12 mouse cellular contexts compared by ENCODE assay signal in the genomic region with DNA sequence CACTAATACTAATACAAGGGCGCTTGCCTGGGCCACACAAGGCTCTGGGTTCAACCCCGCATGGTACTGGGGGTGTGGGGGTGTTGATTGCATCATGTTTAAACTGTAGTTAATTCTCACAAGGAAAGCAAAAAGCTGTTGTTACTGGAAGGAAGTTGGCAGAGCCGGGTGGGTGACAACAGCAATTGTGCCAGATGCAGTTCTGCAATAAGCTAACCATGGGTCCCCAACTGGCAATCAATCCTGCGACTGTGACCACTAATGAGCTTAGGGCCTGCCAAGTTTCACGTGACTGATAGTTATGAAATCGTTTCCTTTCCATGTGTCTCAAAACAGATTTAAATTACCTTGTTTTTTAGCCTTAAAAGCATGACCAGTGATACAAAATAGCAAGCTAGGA. TPM values are rescaled to one million over a fixed set of nuclear protein-coding genes. Genes with fewer than 3 reads are reported as not detected.
DNase-seq lines count a peak whose midpoint lies in the region; ATAC-seq and TF ChIP-seq lines count a peak whose summit lies in the region.
"Had no signal": no experiment of that assay in that cellular context is flagged by ENCODE, and none has a peak within 500 bp of the region (broad histone marks: within the 10 kb centered on the region; RNA-seq: fewer than 3 reads in every experiment).

No protein-coding gene starts in this region.

- WGBS in midbrain, postnatal 0 days: 64% methylated on average over 6 of the region's 6 CpGs
- 82% methylated on average over 6 of the region's 6 CpGs for WGBS in midbrain, embryonic 10.5 days
- 46% methylated on average over 6 of the region's 6 CpGs for WGBS in lung, embryonic 15.5 days
- 78% methylated on average over 6 of the region's 6 CpGs for WGBS in hindbrain, embryonic 12.5 days

- no peak for TF ChIP-seq CTCF in midbrain, postnatal 0 days (IDR thresholded peaks at IDR 0.05)

- no peak overlapping the region for H3K4me3 ChIP-seq in midbrain, postnatal 0 days (ENCODE audit: low read depth, low read length)
- H3K4me3 ChIP-seq in midbrain, embryonic 10.5 days: no peak overlapping the region
- no peak overlapping the region for H3K4me3 ChIP-seq in lung, embryonic 15.5 days
- no peak overlapping the region for H3K4me3 ChIP-seq in hindbrain, embryonic 12.5 days
- H3K4me3 ChIP-seq: limb, embryonic 13.5 days had no signal

- no peaks in the 10 kb centered on the region for H3K4me1 ChIP-seq in midbrain, postnatal 0 days (ENCODE audit: insufficient read depth, low read length)
- peaks cover 10% of the 10 kb centered on the region for H3K4me1 ChIP-seq in midbrain, embryonic 10.5 days
- H3K4me1 ChIP-seq in lung, embryonic 15.5 days: peaks cover 36% of the 10 kb centered on the region
- H3K4me1 ChIP-seq in hindbrain, embryonic 12.5 days: peaks cover 17% of the 10 kb centered on the region

- H3K4me2 ChIP-seq in midbrain, postnatal 0 days (ENCODE audit: low read depth, low read length, poor library complexity, severe bottlenecking): no peak overlapping the region
- H3K4me2 ChIP-seq in lung, embryonic 15.5 days: no peak overlapping the region
- H3K4me2 ChIP-seq in hindbrain, embryonic 12.5 days (replicated peaks): no peak overlapping the region
- H3K4me2 ChIP-seq: limb, embryonic 13.5 days had no signal

- no peaks in the 10 kb centered on the region for H3K9me3 ChIP-seq in midbrain, postnatal 0 days (ENCODE audit: low read length)
- H3K9me3 ChIP-seq in midbrain, embryonic 10.5 days (replicated peaks): no peaks in the 10 kb centered on the region
- no peaks in the 10 kb centered on the region for H3K9me3 ChIP-seq in lung, embryonic 15.5 days
- no peaks in the 10 kb centered on the region for H3K9me3 ChIP-seq in hindbrain, embryonic 12.5 days (replicated peaks)
- H3K9me3 ChIP-seq: limb, embryonic 13.5 days had no signal

- no peaks in the 10 kb centered on the region for H3K36me3 ChIP-seq in midbrain, postnatal 0 days (ENCODE audit: insufficient read depth, low read length)
- H3K36me3 ChIP-seq in midbrain, embryonic 10.5 days: no peaks in the 10 kb centered on the region
- peaks cover 25% of the 10 kb centered on the region for H3K36me3 ChIP-seq in lung, embryonic 15.5 days
- no peaks in the 10 kb centered on the region for H3K36me3 ChIP-seq in hindbrain, embryonic 12.5 days

- no peaks in the 10 kb centered on the region for H3K27me3 ChIP-seq in midbrain, postnatal 0 days (ENCODE audit: insufficient read depth, low read length)
- H3K27me3 ChIP-seq in midbrain, embryonic 10.5 days (ENCODE audit: low read depth, poor library complexity, severe bottlenecking): no peaks in the 10 kb centered on the region
- no peaks in the 10 kb centered on the region for H3K27me3 ChIP-seq in lung, embryonic 15.5 days
- H3K27me3 ChIP-seq in hindbrain, embryonic 12.5 days: no peaks in the 10 kb centered on the region
- H3K27me3 ChIP-seq: limb, embryonic 13.5 days had no signal

- peak; percentile 44 for DNase-seq in gastrocnemius, adult 18-20 months (ENCODE audit: low spot score)
- DNase-seq in gastrocnemius, postnatal 4 days (ENCODE audit: low spot score in 2 of 2): no peak
- DNase-seq in midbrain, postnatal 0 days (ENCODE audit: low spot score): peak; percentile 48
- no peak for DNase-seq in midbrain, embryonic 10.5 days (ENCODE audit: low spot score)
- DNase-seq in skeletal muscle tissue, adult 2 months (ENCODE audit: low read depth, low spot score): peak; percentile 44
- DNase-seq: midbrain, embryonic 14.5 days; right cerebral cortex, adult 18-20 months had no signal

- H3K27ac ChIP-seq in midbrain, postnatal 0 days (ENCODE audit: low read depth, low read length): no peak overlapping the region
- no peak overlapping the region for H3K27ac ChIP-seq in midbrain, embryonic 10.5 days (replicated peaks)
- peak overlapping the region; percentile 29; the same call in 1 of the 2 replicates for H3K27ac ChIP-seq in lung, embryonic 15.5 days
- H3K27ac ChIP-seq in hindbrain, embryonic 12.5 days: no peak overlapping the region
- H3K27ac ChIP-seq: limb, embryonic 13.5 days had no signal

- ATAC-seq in midbrain, postnatal 0 days (ENCODE audit: low FRiP score): no peak
- no peak for ATAC-seq in lung, embryonic 15.5 days (ENCODE audit: borderline replicate concordance, extremely low read depth, low FRiP score, low TSS enrichment)
- ATAC-seq in hindbrain, embryonic 12.5 days (ENCODE audit: low FRiP score): no peak
- ATAC-seq in erythroid progenitor cell, adult 5-6 weeks (replicated peaks; ENCODE audit: low FRiP score, poor library complexity, severe bottlenecking): no peak
- ATAC-seq: CD4-positive, CD25-positive, alpha-beta regulatory T cell, adult 4 months had no signal

- H3K9ac ChIP-seq in midbrain, postnatal 0 days (replicated peaks; ENCODE audit: low read length, poor library complexity, severe bottlenecking): no peak overlapping the region
- H3K9ac ChIP-seq in lung, embryonic 15.5 days: no peak overlapping the region
- no peak overlapping the region for H3K9ac ChIP-seq in hindbrain, embryonic 12.5 days
- H3K9ac ChIP-seq: limb, embryonic 13.5 days had no signal

RNA-seq across cellular contexts. Expression of a gene that starts 33.5 kb away (rescaled TPM):
- total RNA-seq in gastrocnemius, adult 18-20 months (2021): 10 to 100 TPM; 13.9 to 18.5 TPM
- total RNA-seq in gastrocnemius, postnatal 4 days (2021): 10 to 100 TPM; 74.2 to 80.7 TPM
- total RNA-seq in midbrain, postnatal 0 days (2014; rRNA removed): 13.4 and 16.7 TPM in 2 replicates
- polyA plus RNA-seq in midbrain, postnatal 0 days (2015; fragmentation: Nextera tagmentation; extraction: Ambion mirVana): 5.1 and 7.6 TPM in 2 replicates
- polyA plus RNA-seq in midbrain, embryonic 10.5 days (2016; fragmentation: Nextera tagmentation; extraction: Ambion mirVana): 11.3 and 11.4 TPM in 2 replicates
- 33.5 and 35.7 TPM in 2 replicates for polyA plus RNA-seq in lung, embryonic 15.5 days (2015; fragmentation: Nextera tagmentation; extraction: Ambion mirVana)
- polyA plus RNA-seq in hindbrain, embryonic 12.5 days (2016; fragmentation: Nextera tagmentation; extraction: Ambion mirVana): 22.4 and 22.7 TPM in 2 replicates
- total RNA-seq in erythroid progenitor cell, adult 5-6 weeks (2015; ENCODE audit: low replicate concordance): 1.3 and 1.4 TPM in 2 replicates
- 1.3 and 1.8 TPM in 2 replicates for total RNA-seq in erythroid progenitor cell, adult 5-6 weeks (2017; ENCODE audit: low replicate concordance)

Comparison
In these comparisons a context has a peak if more than half of its experiments do, and no peak if none do; other contexts are left out.
1. DNase-seq: peak in gastrocnemius, adult 18-20 months (single experiment), midbrain, postnatal 0 days (single experiment) and skeletal muscle tissue, adult 2 months (single experiment); none in gastrocnemius, postnatal 4 days (0 of 2) and midbrain, embryonic 10.5 days (single experiment).